Mouse (Mus musculus) brain, embryonic 14.5 days (tissue): ENCODE results near the gene Klb.

Experiments used
- CTCF ChIP-seq: fragments of 200-500 bp; IDR thresholded peaks from 2 replicates; pipeline ENCODE4 v1.5.1; 2012; ENCODE audit warnings: inconsistent platforms, mild to moderate bottlenecking, moderate library complexity, borderline replicate concordance; ENCODE audit not compliant: insufficient read depth, insufficient read length; ENCODE audit errors: extremely low read depth
- POLR2A ChIP-seq: fragments of 200-500 bp; IDR thresholded peaks from 2 replicates; pipeline ENCODE4 v1.6.1; 2012; ENCODE audit warnings: mild to moderate bottlenecking, inconsistent platforms, borderline replicate concordance; ENCODE audit not compliant: poor library complexity, insufficient read depth, insufficient read length, severe bottlenecking; ENCODE audit errors: extremely low read depth

DNA sequence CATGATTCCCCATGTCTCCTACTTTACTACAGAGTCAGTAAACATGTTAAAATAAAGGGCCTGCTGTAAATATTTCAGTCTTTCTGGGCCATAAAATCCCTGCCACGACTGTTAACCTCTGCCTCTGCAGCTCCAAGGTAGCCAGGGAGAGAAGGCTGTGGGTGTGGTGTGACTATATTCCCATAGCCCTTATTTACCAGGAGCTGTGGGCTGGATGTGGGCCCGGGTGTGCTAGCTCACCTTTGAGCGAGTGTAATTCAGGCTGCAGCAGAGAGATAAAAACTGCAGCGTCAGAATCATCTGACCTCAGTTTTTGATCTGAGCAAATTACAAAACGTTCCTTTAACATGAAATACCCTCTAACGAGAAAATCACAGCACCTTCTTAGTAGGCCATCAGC, 72.7 kb downstream of the Klb start:
- TF ChIP-seq CTCF: no peak
- TF ChIP-seq POLR2A: no peak
